Mouse (Mus musculus) lung, adult 18-20 months (tissue): Measurements from ENCODE around the gene Mier3.
"Not testable (repeated sequence)": the region's sequence is repeated elsewhere in the genome, so short reads cannot be mapped to it uniquely, and the experiment has no call there.

Experiments used
- DNase-seq, 2 experiments: peaks; one replicate each; pipeline ENCODE4 v3.0.0; 2022; ENCODE audit warnings: mixed read lengths in 2 of 2

Gene Mier3

GRCm38 (mm10) chr13:111703396-111703795 lies 22.6 kb downstream of the Mier3 start:
- DNase-seq: no peak

GRCm38 (mm10) chr13:111703952-111704351 lies 23.2 kb downstream of the Mier3 start:
- DNase-seq: not testable (repeated sequence)

- no peak for DNase-seq
Observed at GRCm38 (mm10) chr13:111710531-111710930, 29.8 kb downstream of the Mier3 start.

GRCm38 (mm10) chr13:111719726-111720125 lies 38.9 kb downstream of the Mier3 start:
- no peak for DNase-seq

- DNase-seq: no peak
Observed at GRCm38 (mm10) chr13:111724811-111725164, 44.0 kb downstream of the Mier3 start.

- peak; percentile 98 to 99 for DNase-seq
Observed at GRCm38 (mm10) chr13:111725165-111726077, 44.6 kb downstream of the Mier3 start.

- DNase-seq: no peak
Observed at GRCm38 (mm10) chr13:111726898-111727297, 46.1 kb downstream of the Mier3 start.

- no peak for DNase-seq
Observed at GRCm38 (mm10) chr13:111741204-111741990, 60.6 kb downstream of the Mier3 start.

GRCm38 (mm10) chr13:111741991-111742615 lies 61.3 kb downstream of the Mier3 start:
- peak in 1 of 2 experiments; percentile 40 for DNase-seq

- no peak for DNase-seq
Observed at GRCm38 (mm10) chr13:111744233-111745000, 63.6 kb downstream of the Mier3 start.

GRCm38 (mm10) chr13:111745216-111745615 lies 64.4 kb downstream of the Mier3 start:
- no peak for DNase-seq

GRCm38 (mm10) chr13:111746831-111747230 lies 66.1 kb downstream of the Mier3 start:
- no peak for DNase-seq

GRCm38 (mm10) chr13:111748301-111749062 lies 67.7 kb downstream of the Mier3 start:
- DNase-seq: no peak

- DNase-seq: no peak
Observed at GRCm38 (mm10) chr13:111753321-111753720, 72.5 kb downstream of the Mier3 start.

- DNase-seq: no peak
Observed at GRCm38 (mm10) chr13:111755377-111755776, 74.6 kb downstream of the Mier3 start.

GRCm38 (mm10) chr13:111755937-111756336 lies 75.2 kb downstream of the Mier3 start:
- no peak for DNase-seq

- DNase-seq: no peak
Observed at GRCm38 (mm10) chr13:111756986-111757385, 76.2 kb downstream of the Mier3 start.

GRCm38 (mm10) chr13:111762526-111762925 lies 81.7 kb downstream of the Mier3 start:
- DNase-seq: no peak
